Mouse (Mus musculus): ENCODE measurements around the gene Nkx2-3. TPM values are rescaled to one million over a fixed set of nuclear protein-coding genes. Genes with fewer than 3 reads are reported as not detected.
A peak's percentile ranks its signal among the peaks of the same experiment; 100 is the strongest.

Gene Nkx2-3
- polyA plus RNA-seq, 1 experiment from 2014 or later, result 88.1 TPM

- Histone ChIP-seq H3K9me3 (no peaks in the 10 kb centered on the region), H3K9ac (no peak overlapping the region), H3K27ac (no peak overlapping the region), H3K36me3 (no peaks in the 10 kb centered on the region), H3K4me1 (replicated peaks) (no peaks in the 10 kb centered on the region; the same call in none of the 2 replicates), H3K27me3 (replicated peaks) (no peaks in the 10 kb centered on the region), H3K4me3 (replicated peaks) (no peak overlapping the region), H3K4me2 (replicated peaks) (0 out of 2 replicates have a peak overlapping the region, but pooled peaks have one; percentile 6)
- WGBS, result 55% methylated on average over 11 of the region's 11 CpGs
- ATAC-seq, result peak; percentile 31; the same call in 1 of the 2 replicates
These were observed 29.7 kb downstream of the Nkx2-3 start for GRCm38 (mm10) chr19:43641833-43642232.

- H3K9me3 ChIP-seq, result no peaks in the 10 kb centered on the region
- 55% methylated on average over 9 of the region's 9 CpGs for WGBS
- H3K36me3 ChIP-seq, result no peaks in the 10 kb centered on the region
- H3K9ac ChIP-seq, result no peak overlapping the region
- ATAC-seq, result no peak
- no peaks in the 10 kb centered on the region for H3K27me3 ChIP-seq (replicated peaks)
- no peaks in the 10 kb centered on the region; the same call in none of the 2 replicates for H3K4me1 ChIP-seq (replicated peaks)
- no peak overlapping the region for H3K27ac ChIP-seq
- H3K4me2 ChIP-seq (replicated peaks), result peak overlapping the region; percentile 34; the same call in 1 of the 2 replicates
- no peak overlapping the region for H3K4me3 ChIP-seq (replicated peaks)
These were observed 30.7 kb downstream of the Nkx2-3 start for GRCm38 (mm10) chr19:43642843-43643242.

GRCm38 (mm10) chr19:43645508-43645907 lies 33.4 kb downstream of the Nkx2-3 start:
- no peak overlapping the region for H3K27ac ChIP-seq
- WGBS, result 85% methylated on average over 9 of the region's 9 CpGs
- no peak overlapping the region for H3K9ac ChIP-seq
- no peaks in the 10 kb centered on the region for H3K9me3 ChIP-seq
- no peak overlapping the region for H3K4me3 ChIP-seq (replicated peaks)
- H3K36me3 ChIP-seq, result no peaks in the 10 kb centered on the region
- no peaks in the 10 kb centered on the region for H3K27me3 ChIP-seq (replicated peaks)
- no peak for ATAC-seq
- no peaks in the 10 kb centered on the region; the same call in none of the 2 replicates for H3K4me1 ChIP-seq (replicated peaks)
- H3K4me2 ChIP-seq (replicated peaks), result no peak overlapping the region

- H3K4me3 ChIP-seq (replicated peaks), result no peak overlapping the region
- no peaks in the 10 kb centered on the region for H3K9me3 ChIP-seq
- H3K4me1 ChIP-seq (replicated peaks), result peaks cover 9% of the 10 kb centered on the region
- no peaks in the 10 kb centered on the region for H3K27me3 ChIP-seq (replicated peaks)
- no peak overlapping the region for H3K9ac ChIP-seq
- WGBS, result 44% methylated on average over 7 of the region's 7 CpGs
- H3K4me2 ChIP-seq (replicated peaks), result no peak overlapping the region
- ATAC-seq, result no peak
- no peak overlapping the region for H3K27ac ChIP-seq
- H3K36me3 ChIP-seq, result no peaks in the 10 kb centered on the region
These were observed 34.7 kb downstream of the Nkx2-3 start for GRCm38 (mm10) chr19:43646852-43647251.

GRCm38 (mm10) chr19:43647261-43647660 lies 35.1 kb downstream of the Nkx2-3 start:
- 71% methylated on average over 9 of the region's 9 CpGs for WGBS
- H3K4me1 ChIP-seq (replicated peaks), result peaks cover 12% of the 10 kb centered on the region
- H3K9ac ChIP-seq, result no peak overlapping the region
- H3K9me3 ChIP-seq, result no peaks in the 10 kb centered on the region
- H3K27ac ChIP-seq, result no peak overlapping the region
- no peaks in the 10 kb centered on the region for H3K27me3 ChIP-seq (replicated peaks)
- H3K4me2 ChIP-seq (replicated peaks), result no peak overlapping the region
- no peak overlapping the region for H3K4me3 ChIP-seq (replicated peaks)
- H3K36me3 ChIP-seq, result no peaks in the 10 kb centered on the region
- ATAC-seq, result no peak

- no peak overlapping the region for H3K4me2 ChIP-seq (replicated peaks)
- H3K4me1 ChIP-seq (replicated peaks), result peaks cover 12% of the 10 kb centered on the region
- no peak overlapping the region for H3K27ac ChIP-seq
- WGBS, result 81% methylated on average over 4 of the region's 4 CpGs
- H3K27me3 ChIP-seq (replicated peaks), result no peaks in the 10 kb centered on the region
- H3K36me3 ChIP-seq, result no peaks in the 10 kb centered on the region
- no peak for ATAC-seq
- no peak overlapping the region for H3K9ac ChIP-seq
- no peaks in the 10 kb centered on the region for H3K9me3 ChIP-seq
- H3K4me3 ChIP-seq (replicated peaks), result no peak overlapping the region
These were observed 36.2 kb downstream of the Nkx2-3 start for GRCm38 (mm10) chr19:43648343-43648742.

GRCm38 (mm10) chr19:43651241-43651785 lies 39.2 kb downstream of the Nkx2-3 start:
- Histone ChIP-seq H3K27me3 (replicated peaks) (no peaks in the 10 kb centered on the region), H3K9ac (no peak overlapping the region), H3K4me3 (replicated peaks) (no peak overlapping the region), H3K36me3 (no peaks in the 10 kb centered on the region), H3K4me2 (replicated peaks) (0 out of 2 replicates have a peak overlapping the region, but pooled peaks have one; percentile 6), H3K9me3 (no peaks in the 10 kb centered on the region), H3K4me1 (replicated peaks) (peaks cover 20% of the 10 kb centered on the region), H3K27ac (peak overlapping the region; percentile 72)
- no peak for ATAC-seq
- WGBS, result 33% methylated on average over 8 of the region's 8 CpGs

GRCm38 (mm10) chr19:43655735-43656492 lies 43.8 kb downstream of the Nkx2-3 start:
- ATAC-seq, result no peak
- Histone ChIP-seq H3K4me2 (replicated peaks) (no peak overlapping the region), H3K27me3 (replicated peaks) (no peaks in the 10 kb centered on the region), H3K36me3 (no peaks in the 10 kb centered on the region), H3K9ac (no peak overlapping the region), H3K9me3 (no peaks in the 10 kb centered on the region), H3K4me1 (replicated peaks) (peaks cover 18% of the 10 kb centered on the region), H3K4me3 (replicated peaks) (no peak overlapping the region), H3K27ac (no peak overlapping the region)
- 44% methylated on average over 11 of the region's 11 CpGs for WGBS

- no peak overlapping the region for H3K9ac ChIP-seq
- H3K36me3 ChIP-seq, result peaks cover 17% of the 10 kb centered on the region
- ATAC-seq, result no peak
- no peaks in the 10 kb centered on the region for H3K27me3 ChIP-seq (replicated peaks)
- no peaks in the 10 kb centered on the region for H3K9me3 ChIP-seq
- WGBS, result 79% methylated on average over 6 of the region's 6 CpGs
- no peak overlapping the region for H3K27ac ChIP-seq
- no peak overlapping the region for H3K4me3 ChIP-seq (replicated peaks)
- H3K4me2 ChIP-seq (replicated peaks), result no peak overlapping the region
- peaks cover 13% of the 10 kb centered on the region for H3K4me1 ChIP-seq (replicated peaks)
These were observed 47.5 kb downstream of the Nkx2-3 start for GRCm38 (mm10) chr19:43659632-43660031.

- Histone ChIP-seq H3K27me3 (replicated peaks) (no peaks in the 10 kb centered on the region), H3K9ac (no peak overlapping the region), H3K4me1 (replicated peaks) (peaks cover 13% of the 10 kb centered on the region), H3K36me3 (peaks cover 20% of the 10 kb centered on the region), H3K4me3 (replicated peaks) (no peak overlapping the region), H3K9me3 (no peaks in the 10 kb centered on the region), H3K27ac (no peak overlapping the region), H3K4me2 (replicated peaks) (no peak overlapping the region)
- 80% methylated on average over 9 of the region's 9 CpGs for WGBS
- no peak for ATAC-seq
These were observed 48.6 kb downstream of the Nkx2-3 start for GRCm38 (mm10) chr19:43660774-43661173.

- Histone ChIP-seq H3K27ac (no peak overlapping the region), H3K9ac (no peak overlapping the region), H3K36me3 (peaks cover 20% of the 10 kb centered on the region), H3K9me3 (no peaks in the 10 kb centered on the region), H3K4me3 (replicated peaks) (no peak overlapping the region), H3K27me3 (replicated peaks) (no peaks in the 10 kb centered on the region), H3K4me1 (replicated peaks) (peaks cover 11% of the 10 kb centered on the region), H3K4me2 (replicated peaks) (0 out of 2 replicates have a peak overlapping the region, but pooled peaks have one; percentile 3)
- ATAC-seq, result peak; percentile 54
- 37% methylated on average over 19 of the region's 19 CpGs for WGBS
These were observed 50.2 kb downstream of the Nkx2-3 start for GRCm38 (mm10) chr19:43662176-43662967.

GRCm38 (mm10) chr19:43663471-43663870 lies 51.3 kb downstream of the Nkx2-3 start:
- Histone ChIP-seq H3K4me3 (replicated peaks) (no peak overlapping the region), H3K36me3 (peaks cover 20% of the 10 kb centered on the region), H3K9ac (no peak overlapping the region), H3K9me3 (no peaks in the 10 kb centered on the region), H3K4me2 (replicated peaks) (no peak overlapping the region), H3K4me1 (replicated peaks) (peaks cover 11% of the 10 kb centered on the region), H3K27me3 (replicated peaks) (no peaks in the 10 kb centered on the region), H3K27ac (no peak overlapping the region)
- ATAC-seq, result no peak
- WGBS, result 72% methylated on average over 8 of the region's 8 CpGs

Measured in intestine, embryonic 15.5 days (tissue).